ENCODE assay signal across 11 mouse cellular contexts in genomic region chr5:113788645-113789044, GRCm38 (mm10). TPM values are rescaled to one million over a fixed set of nuclear protein-coding genes. Genes with fewer than 3 reads are reported as not detected.
DNase-seq lines count a peak whose midpoint lies in the region; ATAC-seq lines count a peak whose summit lies in the region.
"Had no signal": no experiment of that assay in that cellular context is flagged by ENCODE, and none has a peak within 500 bp of the region (broad histone marks: within the 10 kb centered on the region; RNA-seq: fewer than 3 reads in every experiment).

No protein-coding gene starts in this region.

- 0 out of 2 replicates have a peak overlapping the region, but pooled peaks have one; percentile 12 for H3K27ac ChIP-seq in heart, embryonic 13.5 days (replicated peaks)
- peak overlapping the region; percentile 60 for H3K27ac ChIP-seq in lung, embryonic 16.5 days (ENCODE audit: low read length)
- H3K27ac ChIP-seq in stomach, embryonic 16.5 days (ENCODE audit: low read length) = peak overlapping the region; percentile 83

- ATAC-seq in heart, embryonic 13.5 days (ENCODE audit: extremely low read depth, insufficient number of reproducible peaks, low FRiP score, low TSS enrichment) = no peak
- peak; percentile 10; the same call in 1 of the 2 replicates for ATAC-seq in lung, embryonic 16.5 days (ENCODE audit: low read depth)
- ATAC-seq in stomach, embryonic 16.5 days (ENCODE audit: insufficient read depth, low FRiP score) = peak; percentile 14; the same call in 1 of the 2 replicates

- peaks cover 6% of the 10 kb centered on the region; the same call in 1 of the 2 replicates for H3K27me3 ChIP-seq in heart, embryonic 13.5 days (replicated peaks)
- H3K27me3 ChIP-seq in lung, embryonic 16.5 days (ENCODE audit: control insufficient read depth, insufficient read depth, low read depth, low read length) = no peaks in the 10 kb centered on the region
- H3K27me3 ChIP-seq in stomach, embryonic 16.5 days (ENCODE audit: control insufficient read depth, insufficient read depth, low read length) = no peaks in the 10 kb centered on the region

- H3K9ac ChIP-seq in heart, embryonic 13.5 days = no peak overlapping the region
- H3K9ac ChIP-seq in lung, embryonic 16.5 days (ENCODE audit: low read length) = no peak overlapping the region
- no peak overlapping the region for H3K9ac ChIP-seq in stomach, embryonic 16.5 days (ENCODE audit: low read length)

- DNase-seq in heart, postnatal 36 days = no peak
- no peak for DNase-seq in lung, adult 18-20 months
- peak; percentile 59 for DNase-seq in kidney, postnatal 14 days
- DNase-seq in c-Kit-positive CD71-positive TER-119-positive erythroid progenitor cells, embryonic 14.5 days (ENCODE audit: low spot score) = no peak
- no peak for DNase-seq in thymus, postnatal 10 days (ENCODE audit: low spot score in 2 of 2)
- DNase-seq: B cell, adult 2 months; heart, adult 11 months had no signal

- 50% methylated on average over 6 of the region's 6 CpGs for WGBS in heart, embryonic 13.5 days
- 31% methylated on average over 6 of the region's 6 CpGs for WGBS in lung, embryonic 16.5 days
- WGBS in stomach, embryonic 16.5 days = 34% methylated on average over 6 of the region's 6 CpGs

- H3K4me3 ChIP-seq in heart, embryonic 13.5 days = no peak overlapping the region
- H3K4me3 ChIP-seq in lung, embryonic 16.5 days (ENCODE audit: low read length) = no peak overlapping the region
- no peak overlapping the region for H3K4me3 ChIP-seq in stomach, embryonic 16.5 days (replicated peaks; ENCODE audit: low read length)

- H3K4me1 ChIP-seq in heart, embryonic 13.5 days = peaks cover 34% of the 10 kb centered on the region
- H3K4me1 ChIP-seq in lung, embryonic 16.5 days (replicated peaks; ENCODE audit: control insufficient read depth, insufficient read depth, low read length) = peaks cover 29% of the 10 kb centered on the region
- peaks cover 31% of the 10 kb centered on the region for H3K4me1 ChIP-seq in stomach, embryonic 16.5 days (ENCODE audit: control insufficient read depth, insufficient read depth, low read length)

- no peak overlapping the region for H3K4me2 ChIP-seq in heart, embryonic 13.5 days
- H3K4me2 ChIP-seq in lung, embryonic 16.5 days (ENCODE audit: low read depth, low read length) = no peak overlapping the region
- H3K4me2 ChIP-seq in stomach, embryonic 16.5 days (ENCODE audit: low read depth, low read length) = no peak overlapping the region

- intact Hi-C loops in heart, postnatal 36 days (cut with DNase I) = no loop called here

- no peaks in the 10 kb centered on the region for H3K36me3 ChIP-seq in heart, embryonic 13.5 days
- no peaks in the 10 kb centered on the region for H3K36me3 ChIP-seq in lung, embryonic 16.5 days (ENCODE audit: control insufficient read depth, insufficient read depth, low read length)
- no peaks in the 10 kb centered on the region for H3K36me3 ChIP-seq in stomach, embryonic 16.5 days (ENCODE audit: control insufficient read depth, insufficient read depth, low read length)

- H3K9me3 ChIP-seq in heart, embryonic 13.5 days = no peaks in the 10 kb centered on the region
- no peaks in the 10 kb centered on the region for H3K9me3 ChIP-seq in lung, embryonic 16.5 days (ENCODE audit: control insufficient read depth, low read length)
- H3K9me3 ChIP-seq in stomach, embryonic 16.5 days (replicated peaks; ENCODE audit: control insufficient read depth, low read length) = no peaks in the 10 kb centered on the region

RNA-seq across cellular contexts. Expression of gene Tmem119, which starts 11.7 kb away (rescaled TPM):
- 13.3 and 15.8 TPM in 2 replicates for polyA plus RNA-seq in heart, embryonic 13.5 days (2015; fragmentation: Nextera tagmentation; extraction: Ambion mirVana)
- 1 to 10 TPM; 5.6 to 5.9 TPM for total RNA-seq in heart, postnatal 36 days (2021)
- 49.9 and 51.1 TPM in 2 replicates for polyA plus RNA-seq in lung, embryonic 16.5 days (2015; fragmentation: Nextera tagmentation; extraction: Ambion mirVana)
- polyA plus RNA-seq in stomach, embryonic 16.5 days (2015; fragmentation: Nextera tagmentation; extraction: Ambion mirVana) = 71.4 and 73.0 TPM in 2 replicates
- total RNA-seq: MEL had no signal

RNA-seq across cellular contexts. Expression of gene Iscu, which starts 16.1 kb away (rescaled TPM):
- 99.6 and 102 TPM in 2 replicates for polyA plus RNA-seq in heart, embryonic 13.5 days (2015; fragmentation: Nextera tagmentation; extraction: Ambion mirVana)
- 100 to 1,000 TPM; 164 to 172 TPM for total RNA-seq in heart, postnatal 36 days (2021)
- polyA plus RNA-seq in lung, embryonic 16.5 days (2015; fragmentation: Nextera tagmentation; extraction: Ambion mirVana) = 104 and 114 TPM in 2 replicates
- 97.0 and 112 TPM in 2 replicates for polyA plus RNA-seq in stomach, embryonic 16.5 days (2015; fragmentation: Nextera tagmentation; extraction: Ambion mirVana)

RNA-seq across cellular contexts. Expression of gene Sart3, which starts 16.3 kb away (rescaled TPM):
- polyA plus RNA-seq in heart, embryonic 13.5 days (2015; fragmentation: Nextera tagmentation; extraction: Ambion mirVana) = 32.0 and 34.5 TPM in 2 replicates
- 10 to 100 TPM; 12.4 to 16.6 TPM for total RNA-seq in heart, postnatal 36 days (2021)
- 40.6 and 42.5 TPM in 2 replicates for polyA plus RNA-seq in lung, embryonic 16.5 days (2015; fragmentation: Nextera tagmentation; extraction: Ambion mirVana)
- polyA plus RNA-seq in stomach, embryonic 16.5 days (2015; fragmentation: Nextera tagmentation; extraction: Ambion mirVana) = 30.8 and 35.0 TPM in 2 replicates

RNA-seq across cellular contexts. Expression of gene Selplg, which starts 43.8 kb away (rescaled TPM):
- polyA plus RNA-seq in heart, embryonic 13.5 days (2015; fragmentation: Nextera tagmentation; extraction: Ambion mirVana) = 1.2 and 1.3 TPM in 2 replicates
- 1 to 10 TPM; 3.1 to 4.6 TPM for total RNA-seq in heart, postnatal 36 days (2021)
- polyA plus RNA-seq in lung, embryonic 16.5 days (2015; fragmentation: Nextera tagmentation; extraction: Ambion mirVana) = 7.4 and 9.5 TPM in 2 replicates
- 7.3 and 9.1 TPM in 2 replicates for polyA plus RNA-seq in stomach, embryonic 16.5 days (2015; fragmentation: Nextera tagmentation; extraction: Ambion mirVana)

RNA-seq across cellular contexts. Expression of gene Ficd, which starts 53.0 kb away (rescaled TPM):
- 5.0 TPM in 2 replicates for polyA plus RNA-seq in heart, embryonic 13.5 days (2015; fragmentation: Nextera tagmentation; extraction: Ambion mirVana)
- 1 to 10 TPM; 7.2 to 8.1 TPM for total RNA-seq in heart, postnatal 36 days (2021)
- polyA plus RNA-seq in lung, embryonic 16.5 days (2015; fragmentation: Nextera tagmentation; extraction: Ambion mirVana) = 6.4 and 6.9 TPM in 2 replicates
- 7.0 and 9.1 TPM in 2 replicates for polyA plus RNA-seq in stomach, embryonic 16.5 days (2015; fragmentation: Nextera tagmentation; extraction: Ambion mirVana)

Comparison
In these comparisons a context has a peak if more than half of its experiments do, and no peak if none do; other contexts are left out.
1. H3K27ac ChIP-seq: peak in every context shown above with its lines; median percentile 83 in stomach, embryonic 16.5 days; 60 in lung, embryonic 16.5 days; 12 in heart, embryonic 13.5 days.